Mouse (Mus musculus) fat pad, adult 2 months (tissue): ENCODE measurements at regions not wholly inside any gene's neighbourhood (a gene's known extent, or its start where the extent isn't known, plus 50 kb on each side); places are given as distances from the start of the nearest gene placed in this dataset.

Experiments used
- DNase-seq: peaks from one replicate; pipeline ENCODE4 v3.0.0-alpha.2; 2011; ENCODE audit warnings: low read depth, low spot score; ENCODE audit errors: extremely low read depth

DNA sequence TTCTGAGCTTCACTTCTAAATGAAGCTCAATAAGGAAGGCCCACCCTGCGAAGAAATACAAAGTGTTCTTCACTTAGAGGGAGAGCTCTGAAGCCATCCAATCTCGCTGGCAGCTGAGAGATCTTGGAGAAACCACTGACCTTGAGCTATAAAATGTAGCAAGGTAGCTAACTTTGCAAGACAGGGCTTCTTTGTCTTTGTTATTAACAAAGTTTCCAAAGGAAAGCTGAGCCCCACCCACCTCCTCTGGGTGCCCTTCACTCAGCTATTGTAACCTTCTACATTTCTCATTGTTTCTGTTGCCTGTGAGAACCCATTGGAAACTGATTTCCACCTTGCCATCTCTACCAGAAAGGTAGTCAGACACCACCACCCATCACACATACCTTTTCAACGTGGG is 57.2 kb upstream of the Usp9x start:
- no peak for DNase-seq

DNA sequence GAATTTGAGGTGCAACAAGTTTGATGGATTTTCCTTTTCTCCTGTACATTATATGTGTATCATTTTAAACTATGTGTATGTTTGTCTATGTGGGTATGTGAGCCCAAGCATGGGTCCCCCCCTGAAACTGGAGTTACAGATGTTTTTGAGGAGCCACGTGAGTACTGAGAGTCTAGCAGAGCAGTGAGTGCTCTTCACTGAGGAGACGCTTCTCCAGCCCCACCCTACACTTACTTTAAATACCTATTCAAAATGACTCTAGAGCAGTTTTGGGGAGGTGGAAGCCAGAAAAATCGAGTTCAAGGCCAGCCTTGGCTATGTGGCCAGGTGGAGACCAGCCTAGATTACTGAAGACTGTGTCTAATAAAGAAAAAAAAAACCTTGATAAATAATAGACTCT is 58.2 kb upstream of the Usp9x start:
- no peak for DNase-seq

DNA sequence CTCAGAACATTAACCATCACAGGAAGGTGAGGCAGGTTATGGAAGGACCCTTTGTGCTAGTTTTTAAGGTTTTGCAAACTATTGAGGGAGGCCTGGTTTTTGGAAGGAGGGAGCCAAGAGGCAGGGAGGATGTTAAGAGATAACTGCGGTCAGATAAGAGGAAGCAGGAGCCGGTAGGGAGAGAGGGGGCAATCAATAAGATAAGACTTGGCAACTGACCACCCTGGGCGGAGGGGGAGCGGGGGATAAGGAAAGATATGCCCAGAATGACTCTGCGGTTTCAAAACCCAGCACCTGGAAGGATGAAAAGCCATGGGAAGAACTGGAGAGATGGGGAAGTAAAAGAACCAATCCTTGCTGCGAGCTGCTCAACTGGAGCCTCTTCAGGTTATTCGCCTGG is 80.5 kb upstream of the Usp9x start:
- DNase-seq: no peak

GRCm38 (mm10) chrX:12977676-12978075 is 93.6 kb upstream of the Usp9x start:
- no peak for DNase-seq

DNA sequence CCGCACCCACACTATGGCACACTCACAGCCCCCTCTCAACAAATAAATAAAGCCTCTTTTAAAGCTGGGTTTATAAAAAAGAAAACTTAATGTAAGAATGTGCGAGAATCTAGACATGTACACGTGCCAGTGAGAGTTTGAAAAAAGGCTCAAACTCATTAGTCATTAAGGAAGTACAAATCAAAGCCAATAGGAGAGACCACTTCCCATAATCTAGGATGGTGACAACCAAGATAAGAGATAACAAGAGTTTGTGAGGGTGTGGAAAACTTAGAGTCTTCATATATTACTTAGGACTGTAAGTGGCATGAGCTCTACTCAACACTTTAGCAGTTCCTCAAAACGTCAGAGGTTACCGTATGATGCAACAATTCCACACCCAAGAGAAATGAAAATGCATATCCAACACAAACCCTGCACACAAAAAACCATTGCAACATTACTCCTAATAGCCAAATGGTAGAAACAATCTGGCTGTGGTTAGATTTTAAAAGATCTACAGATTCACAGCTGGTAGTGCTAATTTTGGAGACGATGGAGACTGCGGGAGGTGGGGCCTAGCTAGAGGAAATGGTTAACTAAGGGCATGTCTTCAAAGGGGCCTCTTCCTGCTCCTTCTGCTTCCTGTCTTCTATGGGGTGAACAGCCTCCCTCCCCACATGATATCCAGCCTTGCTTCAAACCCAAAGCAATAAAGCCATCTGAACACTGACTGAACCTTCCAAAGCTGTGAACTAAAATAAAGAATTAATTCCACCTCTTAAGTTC is 102.1 kb upstream of the Usp9x start:
- no peak for DNase-seq

DNA sequence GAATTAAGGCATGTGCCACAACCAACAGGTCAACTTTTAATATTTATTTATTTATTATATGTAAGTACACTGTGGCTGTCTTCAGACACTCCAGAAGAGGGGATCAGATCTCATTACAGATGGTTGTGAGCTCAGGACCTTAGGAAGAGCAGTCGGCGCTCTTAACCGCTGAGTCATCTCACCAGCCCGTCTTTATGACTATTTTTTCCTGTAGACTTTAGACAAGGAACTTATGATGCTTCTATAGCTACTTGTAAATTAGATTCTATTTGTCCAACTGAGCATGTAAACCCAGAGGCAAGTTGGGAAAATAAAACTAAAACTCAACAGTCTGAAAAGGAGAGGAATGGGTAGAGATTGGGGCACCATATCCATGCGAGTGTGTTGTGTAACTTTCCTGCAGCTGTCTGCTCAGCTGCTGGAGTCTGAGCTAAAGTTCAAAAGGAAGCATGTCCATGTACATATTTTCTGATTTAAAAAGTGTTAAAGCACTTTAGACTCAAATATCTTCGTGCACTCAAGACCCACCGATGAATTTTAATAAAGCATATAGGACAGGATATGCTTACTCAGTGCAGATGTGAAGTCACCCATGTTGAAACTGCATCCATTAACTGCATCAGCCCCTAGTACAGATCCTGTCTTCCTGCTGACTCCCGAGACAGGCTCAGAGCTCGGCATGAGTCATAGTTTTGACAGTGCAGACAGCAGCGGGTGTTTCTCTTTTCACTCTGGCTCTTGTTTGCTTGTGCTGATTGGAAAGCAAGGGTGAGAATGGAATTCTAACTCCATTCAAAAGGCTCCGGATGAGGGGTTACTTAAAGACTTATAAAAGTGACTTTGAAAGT is 111.6 kb upstream of the Usp9x start:
- no peak for DNase-seq

GRCm38 (mm10) chrX:12958873-12959272 is 112.4 kb upstream of the Usp9x start:
- DNase-seq: no peak

- no peak for DNase-seq
Observed at GRCm38 (mm10) chrX:12950928-12951660, 120.2 kb upstream of the Usp9x start.

DNA sequence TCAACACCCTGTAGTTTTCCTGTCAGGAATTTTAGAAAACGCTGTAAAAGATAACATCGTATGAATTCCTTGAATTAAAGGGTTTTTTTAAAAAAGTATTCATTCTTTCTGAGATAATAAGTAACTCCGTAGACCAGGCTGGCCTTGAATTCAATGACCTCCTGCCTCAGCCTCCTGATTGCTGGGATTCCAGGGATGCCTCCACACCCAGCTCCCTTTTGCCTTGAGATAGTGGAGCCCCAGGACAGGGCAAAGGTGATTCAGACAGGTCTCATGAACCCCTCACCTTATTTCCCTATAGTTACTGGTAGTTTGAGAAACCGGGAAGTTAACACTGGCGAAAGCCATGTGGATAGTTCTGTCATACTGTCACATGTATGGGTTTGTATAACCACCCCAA is 128.8 kb upstream of the Usp9x start:
- no peak for DNase-seq

GRCm38 (mm10) chrX:12936406-12937172 is 134.7 kb upstream of the Usp9x start:
- DNase-seq: no peak

GRCm38 (mm10) chrX:12933294-12933807 is 137.9 kb upstream of the Usp9x start:
- no peak for DNase-seq

DNA sequence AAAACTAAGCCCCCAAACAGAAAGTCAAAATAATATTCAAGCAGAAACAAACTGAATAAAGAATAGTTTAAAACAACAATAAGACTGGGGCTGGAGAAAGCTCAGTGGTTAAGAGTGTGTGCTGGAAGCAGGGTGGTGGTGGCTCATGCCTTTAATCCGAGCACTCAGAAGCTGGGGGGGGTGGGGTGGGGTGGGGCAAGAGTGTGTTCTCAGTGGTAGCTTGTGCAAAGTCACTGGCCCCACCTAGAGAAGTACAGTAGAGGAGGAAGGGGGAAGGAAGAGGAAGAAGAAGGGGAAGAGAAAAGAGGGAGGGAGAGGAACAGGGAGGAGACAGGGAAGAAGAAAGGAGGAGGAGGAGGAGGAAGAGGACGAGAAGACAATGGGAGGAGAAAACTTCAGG is 141.1 kb upstream of the Usp9x start:
- no peak for DNase-seq

GRCm38 (mm10) chrX:12927797-12928589 is 143.3 kb upstream of the Usp9x start:
- DNase-seq: no peak

GRCm38 (mm10) chrX:12924705-12925644 is 146.3 kb upstream of the Usp9x start:
- no peak for DNase-seq

DNA sequence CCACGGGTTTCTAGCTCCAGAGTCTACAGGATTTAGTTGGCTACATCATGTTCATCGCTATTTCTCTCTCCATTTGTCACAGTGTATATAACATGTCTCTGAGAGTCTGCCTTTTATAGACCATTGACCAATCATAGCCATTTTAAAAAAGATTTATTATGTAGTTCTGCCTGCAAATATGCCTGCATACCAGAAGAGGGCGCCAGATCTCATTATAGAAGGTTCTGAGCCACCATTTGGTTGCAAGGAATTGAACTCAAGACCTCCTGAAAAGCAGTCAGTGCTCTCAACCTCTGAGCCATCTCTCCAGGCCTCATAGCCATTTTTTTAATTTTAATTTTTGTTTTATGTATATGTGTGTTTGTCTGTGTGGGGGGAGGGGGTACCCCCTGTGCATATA is 151.7 kb upstream of the Usp9x start:
- no peak for DNase-seq

DNA sequence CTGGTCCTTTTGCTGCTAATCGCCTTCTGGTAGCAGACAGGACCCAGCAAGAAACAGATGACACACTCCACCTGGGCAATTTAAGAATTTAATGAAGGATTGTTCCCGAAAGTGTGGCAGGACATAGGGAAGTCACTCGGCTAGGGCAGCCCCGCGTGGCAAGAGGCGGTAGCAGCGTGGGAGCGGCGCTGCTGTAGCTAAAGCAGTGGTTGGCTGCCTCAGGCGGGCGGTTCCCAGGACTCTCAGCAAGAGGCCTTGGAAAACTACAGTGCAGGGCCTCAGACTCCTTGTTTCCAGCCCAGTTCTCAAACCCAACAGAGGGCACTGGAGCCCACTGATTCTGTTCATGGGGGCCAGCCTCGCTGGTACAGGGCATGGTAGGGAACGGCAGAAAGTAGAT is 154.2 kb upstream of the Usp9x start:
- no peak for DNase-seq

- DNase-seq: no peak
Observed at GRCm38 (mm10) chrX:12916684-12917083, 154.6 kb upstream of the Usp9x start.

DNA sequence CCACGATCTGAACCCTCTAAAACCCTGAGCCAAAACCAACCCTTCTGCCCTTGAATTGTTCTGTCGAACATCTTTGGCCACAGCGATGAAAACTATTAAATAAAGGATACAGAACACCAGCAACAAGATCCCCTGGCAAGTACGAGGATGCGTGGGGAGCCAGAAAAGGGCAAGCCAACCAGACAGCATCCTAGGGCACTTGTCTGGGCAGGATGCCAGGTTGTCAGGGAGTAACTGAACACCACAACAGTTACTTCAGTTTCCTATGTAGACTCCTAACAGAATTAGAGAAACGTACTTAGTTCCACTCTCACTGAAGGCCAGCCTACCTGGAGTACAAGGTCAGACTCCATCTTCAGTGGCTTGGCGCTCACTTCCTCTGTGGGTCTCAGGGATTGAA is 138.4 kb upstream of the Med14 start:
- no peak for DNase-seq

- DNase-seq: no peak
Observed at GRCm38 (mm10) chrX:12891468-12891867, 129.6 kb upstream of the Med14 start.
